Mouse (Mus musculus) urinary bladder, postnatal 36 days (tissue): ENCODE measurements at regions not wholly inside any gene's neighbourhood (a gene's known extent, or its start where the extent isn't known, plus 50 kb on each side); places are given as distances from the start of the nearest gene placed in this dataset.

ENCODE experiments used
- DNase-seq, 2 experiments: peaks; one replicate each; pipeline ENCODE4 v3.0.0; 2022; ENCODE audit warnings: low spot score in 2 of 2, mixed read lengths in 1 of 2

GRCm38 (mm10) chr2:162734286-162734685 is 73.3 kb upstream of the Ptprt start:
- no peak for DNase-seq

- DNase-seq: no peak
These were observed 59.1 kb upstream of the Ptprt start for GRCm38 (mm10) chr2:162720016-162720415.

- DNase-seq: no peak
These were observed 57.5 kb upstream of the Ptprt start for GRCm38 (mm10) chr2:162718466-162718865.

GRCm38 (mm10) chr2:162714976-162715375 is 54.0 kb upstream of the Ptprt start:
- no peak for DNase-seq

GRCm38 (mm10) chr2:162712972-162713371 is 52.0 kb upstream of the Ptprt start:
- no peak for DNase-seq

- DNase-seq: no peak
These were observed 51.4 kb upstream of the Ptprt start for GRCm38 (mm10) chr2:162712394-162712793.
